Mouse (Mus musculus) monocyte, adult 5-6 weeks (primary cell): ENCODE data around the gene 1700028J19Rik. TPM values are rescaled to one million over a fixed set of nuclear protein-coding genes. Genes with fewer than 3 reads are reported as not detected.
A peak's percentile ranks its signal among the peaks of the same experiment; 100 is the strongest.
"Not testable (repeated sequence)": the region's sequence is repeated elsewhere in the genome, so short reads cannot be mapped to it uniquely, and the experiment has no call there.

Source experiments
- ATAC-seq: fragments of 153-309, 156-312 bp; replicated peaks from 2 replicates; pipeline ENCODE4 v1.8.0; 2017; ENCODE audit warnings: mild to moderate bottlenecking; ENCODE audit not compliant: low TSS enrichment, insufficient number of reproducible peaks, severe bottlenecking, poor library complexity, low FRiP score
- total RNA-seq: library from RNA; stranded (forward); fragments of 200-1000, 200-491, 200-594 nt; gene quantifications from 3 replicates; pipeline ENCODE4 v1.2.3, GENCODE M21; 2017

Gene 1700028J19Rik
- total RNA-seq, 1 experiment from 2014 or later: not detected

DNA sequence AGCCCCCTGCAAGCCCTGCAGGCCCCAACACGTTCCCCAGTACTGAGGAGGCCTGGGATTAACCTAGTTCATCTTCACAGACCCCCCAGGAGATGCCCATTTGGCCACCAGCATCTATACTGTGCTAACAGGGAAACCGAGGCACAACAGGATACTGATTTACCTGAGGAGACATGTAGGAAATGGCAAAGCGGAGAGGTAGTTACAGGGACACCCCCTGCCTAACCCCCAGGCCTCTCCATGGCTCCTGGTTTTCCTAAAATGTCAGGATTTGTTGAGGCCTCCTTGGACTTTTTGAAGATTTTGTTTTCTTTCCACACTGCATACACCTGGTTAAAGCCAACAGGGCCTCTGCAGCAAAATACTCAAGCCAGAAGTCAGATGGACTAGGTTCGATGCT lies 10.8 kb upstream of the 1700028J19Rik start, which contains the start of gene Acp4:
TSS of gene Acp4 (minus strand) at position 101 of the 400 bp plus-strand sequence.
- no peak for ATAC-seq

DNA sequence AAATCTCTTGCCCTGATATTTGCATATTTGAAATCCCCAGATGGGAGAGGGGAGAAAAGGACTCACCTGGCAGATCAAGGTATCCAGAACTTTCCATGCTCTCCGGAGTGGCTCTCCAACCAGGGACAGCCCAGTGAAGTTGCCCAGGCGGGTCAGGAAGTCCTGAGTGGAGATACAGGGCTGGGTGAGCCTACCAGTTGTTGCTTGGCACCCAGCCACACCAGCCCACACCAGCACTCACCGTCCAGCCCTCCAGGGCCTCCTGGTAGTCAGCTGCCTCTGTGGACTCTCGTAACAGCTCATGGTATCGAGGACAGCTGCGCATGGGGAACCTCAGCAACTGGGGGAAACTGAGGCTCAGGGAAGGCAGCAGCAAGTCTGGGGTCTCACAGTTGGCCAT lies 8.4 kb upstream of the 1700028J19Rik start:
- ATAC-seq: no peak

- ATAC-seq: no peak
Measured at GRCm38 (mm10) chr7:44253023-44253616, 6.6 kb upstream of the 1700028J19Rik start.

DNA sequence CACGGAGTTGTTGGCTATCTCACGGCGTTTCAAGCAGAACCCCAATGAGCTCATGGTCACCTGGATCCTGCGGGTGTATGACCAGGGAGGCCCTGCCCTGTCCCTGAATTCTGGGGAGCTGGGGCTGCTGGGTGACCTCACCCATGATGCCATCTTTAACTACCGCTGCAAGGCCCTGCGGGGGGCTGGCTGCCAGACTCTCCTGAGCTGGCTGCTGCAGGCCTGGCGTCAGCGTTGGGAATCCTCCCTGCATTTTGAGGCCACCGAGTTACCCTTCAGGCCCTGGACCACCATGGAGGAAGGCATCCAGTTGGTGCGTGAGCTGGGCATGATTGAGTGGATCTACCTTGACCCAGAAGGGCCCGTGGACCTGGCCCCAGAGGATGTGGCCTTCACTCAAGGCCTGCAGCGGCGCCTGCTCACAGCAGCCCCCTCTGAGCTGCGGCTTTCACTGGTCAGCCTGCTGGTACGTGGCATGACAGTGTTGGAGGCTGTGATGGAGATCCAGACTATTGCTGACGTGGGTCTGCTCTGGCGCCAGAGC lies 4.3 kb upstream of the 1700028J19Rik start:
- not testable (repeated sequence) for ATAC-seq

DNA sequence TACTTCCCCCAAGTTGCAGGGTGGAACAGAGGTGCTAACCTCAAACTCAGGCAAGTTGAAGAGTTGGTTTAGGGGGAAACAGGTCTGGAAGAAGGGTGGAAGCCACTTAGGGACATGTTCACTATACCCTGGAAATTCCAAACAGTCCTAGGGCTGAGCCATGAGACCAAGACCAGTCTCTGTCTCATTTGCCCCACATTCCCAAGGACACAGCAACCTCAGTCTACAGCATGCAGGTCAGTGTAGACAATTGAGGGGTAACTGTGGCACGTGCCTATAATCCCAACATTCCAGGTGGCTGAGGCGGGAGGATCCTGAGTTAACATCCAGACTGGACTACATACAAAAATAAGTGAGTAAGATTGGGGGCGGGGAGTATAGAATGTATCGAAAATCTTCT lies 2.8 kb upstream of the 1700028J19Rik start:
- ATAC-seq: no peak

- ATAC-seq: no peak
Measured at GRCm38 (mm10) chr7:44247971-44248370, 1.5 kb upstream of the 1700028J19Rik start.

- ATAC-seq: 0 out of 2 replicates have a peak, but pooled peaks have one; percentile 5
Measured at GRCm38 (mm10) chr7:44246984-44247470, 532 bp upstream of the 1700028J19Rik start.

DNA sequence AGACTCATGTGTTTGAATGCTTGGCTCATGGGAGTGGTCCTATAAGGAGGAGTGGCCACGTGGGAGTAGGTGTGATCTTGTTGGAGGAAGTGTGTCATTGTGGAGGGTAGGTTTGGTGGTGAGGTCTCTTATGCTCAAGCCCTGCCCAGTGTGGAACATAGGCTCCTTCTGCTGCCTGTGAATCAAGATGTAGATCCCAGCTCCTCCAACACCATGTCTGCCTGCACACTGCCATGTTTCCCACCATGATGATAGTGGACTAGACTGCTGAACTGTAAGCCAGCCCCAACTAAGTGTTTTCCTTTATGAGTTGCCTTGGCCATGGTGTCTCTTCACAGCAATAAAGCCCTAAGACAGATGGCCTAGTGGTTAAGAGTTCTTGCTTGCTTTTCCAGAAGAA lies 2.4 kb downstream of the 1700028J19Rik start:
- ATAC-seq: no peak

DNA sequence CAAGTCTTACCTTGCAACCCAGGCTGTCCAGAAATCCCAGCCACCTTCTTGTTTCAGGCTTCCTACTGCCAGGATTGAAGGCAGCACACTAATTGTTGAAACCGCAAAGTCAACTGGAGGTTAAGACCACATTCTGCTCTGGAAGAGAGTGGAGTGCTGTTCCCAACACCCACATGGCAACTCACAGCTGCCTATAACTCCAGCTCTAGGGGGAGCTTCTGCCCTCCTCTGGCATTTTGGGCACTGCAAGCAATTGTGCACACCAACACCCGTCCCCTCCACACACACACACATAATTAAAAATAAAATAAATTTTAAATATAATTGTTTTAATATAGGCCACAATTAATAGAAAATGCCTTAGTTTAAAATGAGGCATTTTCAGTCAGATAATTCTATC lies 5.3 kb downstream of the 1700028J19Rik start:
- no peak for ATAC-seq

- ATAC-seq: no peak
Measured at GRCm38 (mm10) chr7:44240712-44241111, 5.8 kb downstream of the 1700028J19Rik start.

GRCm38 (mm10) chr7:44239913-44240312 lies 6.6 kb downstream of the 1700028J19Rik start:
- ATAC-seq: no peak

DNA sequence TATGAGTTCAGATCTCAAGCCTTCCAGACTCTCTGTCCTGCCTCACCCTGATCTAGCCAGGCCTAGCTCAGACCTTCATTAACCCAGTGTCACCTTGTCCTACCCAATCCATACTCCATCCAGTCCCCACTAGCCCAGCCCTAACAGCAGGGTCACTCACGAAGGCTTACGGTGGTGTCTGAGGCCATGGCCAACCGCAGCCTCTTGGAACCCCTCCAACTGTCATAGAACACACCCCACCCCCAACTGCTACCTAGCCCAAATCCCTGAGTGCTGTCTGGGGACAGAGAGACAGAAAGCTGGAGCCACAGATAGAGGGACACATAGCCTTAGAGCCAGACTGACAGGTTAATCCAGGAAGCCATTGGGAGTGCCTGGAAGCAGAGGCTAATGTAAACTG lies 10.6 kb downstream of the 1700028J19Rik start, which contains the start of gene Gm36864:
TSS of gene Gm36864 (plus strand) at position 269 of the 400 bp plus-strand sequence.
- ATAC-seq: no peak

GRCm38 (mm10) chr7:44225076-44225475 lies 21.4 kb downstream of the 1700028J19Rik start, which contains the start of gene Klk1:
Gene Klk1 (plus strand): TSS chr7:44225360.
- no peak for ATAC-seq

GRCm38 (mm10) chr7:44222335-44222734 lies 24.2 kb downstream of the 1700028J19Rik start:
- ATAC-seq: not testable (repeated sequence)

- ATAC-seq: not testable (repeated sequence)
Measured at GRCm38 (mm10) chr7:44221601-44222000, 24.9 kb downstream of the 1700028J19Rik start.

GRCm38 (mm10) chr7:44215645-44216044 lies 30.9 kb downstream of the 1700028J19Rik start, which contains the start of gene Klk1b5:
Gene Klk1b5 (plus strand): TSS chr7:44215945.
- no peak for ATAC-seq

- no peak for ATAC-seq
Measured at GRCm38 (mm10) chr7:44208307-44208706, 38.2 kb downstream of the 1700028J19Rik start.

DNA sequence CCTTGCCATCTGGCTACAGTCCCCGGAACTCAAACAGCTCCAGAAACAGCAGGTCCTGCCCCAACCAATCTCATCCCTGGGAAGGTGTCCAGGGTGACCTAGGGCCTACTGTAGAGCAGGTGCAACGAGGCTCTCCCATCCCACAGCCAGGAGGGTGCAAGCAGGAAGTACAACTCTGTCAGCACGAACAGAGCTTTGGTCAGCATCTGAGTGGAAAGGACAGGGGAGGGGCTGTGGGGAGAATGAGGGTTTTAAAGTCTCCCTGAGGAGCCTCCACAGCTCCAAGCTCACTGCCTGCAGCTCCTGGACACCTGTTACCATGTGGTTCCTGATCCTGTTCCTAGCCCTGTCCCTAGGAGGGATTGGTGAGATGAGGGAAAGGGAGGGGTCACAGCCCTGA lies 39.4 kb downstream of the 1700028J19Rik start, which contains the start of gene Klk1b4:
TSS of gene Klk1b4 (plus strand) at position 301 of the 400 bp plus-strand sequence.
- ATAC-seq: not testable (repeated sequence)

- no peak for ATAC-seq
Measured at GRCm38 (mm10) chr7:44197891-44198290, 48.6 kb downstream of the 1700028J19Rik start, which contains the start of gene Klk1b3. Gene Klk1b3 (plus strand): TSS chr7:44198191.

DNA sequence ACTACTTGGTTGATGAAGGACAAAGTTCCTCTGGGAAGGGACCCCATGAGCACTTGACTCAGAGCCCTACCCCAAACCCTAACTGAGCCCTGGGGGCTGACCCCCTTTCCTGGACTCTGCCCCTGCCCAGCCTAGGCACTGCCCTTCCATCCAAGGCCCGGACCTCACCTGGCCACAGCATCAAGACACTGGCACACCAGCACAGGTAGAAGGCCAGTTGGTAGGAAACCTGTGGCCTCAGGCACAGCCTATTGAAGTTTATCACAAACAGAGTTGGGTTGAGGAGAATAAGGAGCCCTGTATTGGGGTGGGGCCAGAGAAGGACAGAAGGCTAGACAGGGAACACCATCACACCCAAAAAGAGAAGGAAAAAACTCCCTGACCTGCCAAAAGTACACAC lies 53.0 kb downstream of the 1700028J19Rik start:
- ATAC-seq: not testable (repeated sequence)
